In genomic region chr3:116149096-116149495, GRCm38 (mm10) we compare ENCODE assay signal across 13 mouse cellular contexts. TPM values are rescaled to one million over a fixed set of nuclear protein-coding genes. Genes with fewer than 3 reads are reported as not detected.
"Had no signal": no experiment of that assay in that cellular context is flagged by ENCODE, and none has a peak within 500 bp of the region (broad histone marks: within the 10 kb centered on the region; RNA-seq: fewer than 3 reads in every experiment).

No protein-coding gene starts in this region.

- H3K9me3 ChIP-seq: liver, embryonic 12.5 days; midbrain, embryonic 12.5 days; neural tube, embryonic 12.5 days; stomach, embryonic 15.5 days had no signal

- H3K36me3 ChIP-seq: liver, embryonic 12.5 days; midbrain, embryonic 12.5 days; neural tube, embryonic 12.5 days; stomach, embryonic 15.5 days had no signal

- DNase-seq: lung, adult 2 months; right cerebral cortex, postnatal 14 days; thymus, adult 2 months; thymus, postnatal 25 days; thymus, postnatal 4 days had no signal

- H3K4me1 ChIP-seq: liver, embryonic 12.5 days; neural tube, embryonic 12.5 days; stomach, embryonic 15.5 days had no signal

- ATAC-seq: liver, embryonic 12.5 days; midbrain, embryonic 16.5 days had no signal

- H3K9ac ChIP-seq: liver, embryonic 12.5 days; liver, embryonic 14.5 days; midbrain, embryonic 12.5 days; neural tube, embryonic 12.5 days; stomach, embryonic 15.5 days had no signal

- H3K27me3 ChIP-seq: liver, embryonic 12.5 days; neural tube, embryonic 12.5 days; stomach, embryonic 15.5 days had no signal

- H3K4me3 ChIP-seq: liver, embryonic 12.5 days; midbrain, embryonic 12.5 days; neural tube, embryonic 12.5 days; stomach, embryonic 15.5 days had no signal

- H3K4me2 ChIP-seq: liver, embryonic 12.5 days; midbrain, embryonic 12.5 days; neural tube, embryonic 12.5 days had no signal

- H3K27ac ChIP-seq: liver, embryonic 12.5 days; liver, embryonic 14.5 days; midbrain, embryonic 12.5 days; neural tube, embryonic 12.5 days; stomach, embryonic 15.5 days; stomach, postnatal 0 days had no signal

RNA-seq across cellular contexts. Expression of gene Vcam1, which starts 19.6 kb away (rescaled TPM):
- total RNA-seq: monocyte, adult 5-6 weeks had no signal
